9 mouse cellular contexts compared by ENCODE assay signal in the genomic region with DNA sequence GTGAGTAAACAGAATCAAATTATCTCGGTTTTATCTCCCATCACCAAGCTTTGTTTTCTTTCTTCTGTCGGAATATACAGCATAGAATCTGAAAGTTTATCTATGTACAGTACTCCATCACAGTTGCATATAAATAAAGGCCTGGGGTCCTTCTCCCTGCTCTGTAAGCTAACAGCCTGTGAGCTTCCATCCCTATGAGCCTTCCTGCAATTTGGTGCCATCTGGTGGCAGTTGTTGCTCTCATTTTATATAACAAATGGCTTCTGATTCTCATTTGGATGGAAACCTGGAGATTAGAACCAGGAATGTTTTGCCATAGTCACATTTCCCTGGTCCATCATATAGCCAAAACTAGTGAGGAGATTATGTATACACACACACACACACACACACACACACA.
A peak's percentile ranks its signal among the peaks of the same experiment; 100 is the strongest.
DNase-seq lines count a peak whose midpoint lies in the region; ATAC-seq lines count a peak whose summit lies in the region.
"Had no signal": no experiment of that assay in that cellular context is flagged by ENCODE, and none has a peak within 500 bp of the region (broad histone marks: within the 10 kb centered on the region; RNA-seq: fewer than 3 reads in every experiment).

No protein-coding gene starts in this region.

- H3K9me3 ChIP-seq in midbrain, embryonic 11.5 days (ENCODE audit: control insufficient read depth, low read length), result no peaks in the 10 kb centered on the region
- H3K9me3 ChIP-seq in midbrain, embryonic 15.5 days, result no peaks in the 10 kb centered on the region
- no peaks in the 10 kb centered on the region for H3K9me3 ChIP-seq in forebrain, embryonic 13.5 days (replicated peaks)
- H3K9me3 ChIP-seq: heart, embryonic 13.5 days had no signal

- H3K4me1 ChIP-seq in midbrain, embryonic 11.5 days (ENCODE audit: control insufficient read depth, insufficient read depth, low read length), result no peaks in the 10 kb centered on the region
- no peaks in the 10 kb centered on the region for H3K4me1 ChIP-seq in midbrain, embryonic 15.5 days
- no peaks in the 10 kb centered on the region for H3K4me1 ChIP-seq in forebrain, embryonic 13.5 days
- H3K4me1 ChIP-seq: heart, embryonic 13.5 days had no signal

- no peak overlapping the region for H3K4me2 ChIP-seq in midbrain, embryonic 11.5 days
- H3K4me2 ChIP-seq in midbrain, embryonic 15.5 days, result no peak overlapping the region
- H3K4me2 ChIP-seq in forebrain, embryonic 13.5 days, result no peak overlapping the region
- H3K4me2 ChIP-seq: heart, embryonic 13.5 days had no signal

- H3K36me3 ChIP-seq in midbrain, embryonic 11.5 days (ENCODE audit: control insufficient read depth, insufficient read depth, low read length), result no peaks in the 10 kb centered on the region
- H3K36me3 ChIP-seq in midbrain, embryonic 15.5 days (replicated peaks), result no peaks in the 10 kb centered on the region
- no peaks in the 10 kb centered on the region for H3K36me3 ChIP-seq in forebrain, embryonic 13.5 days (ENCODE audit: poor library complexity, severe bottlenecking)
- H3K36me3 ChIP-seq: heart, embryonic 13.5 days had no signal

- no peaks in the 10 kb centered on the region for H3K27me3 ChIP-seq in midbrain, embryonic 11.5 days (ENCODE audit: control insufficient read depth, insufficient read depth, low read length)
- no peaks in the 10 kb centered on the region for H3K27me3 ChIP-seq in midbrain, embryonic 15.5 days (replicated peaks)
- no peaks in the 10 kb centered on the region for H3K27me3 ChIP-seq in forebrain, embryonic 13.5 days
- H3K27me3 ChIP-seq: heart, embryonic 13.5 days had no signal

- DNase-seq in adrenal gland, postnatal 14 days, result peak; percentile 30
- no peak for DNase-seq in adrenal gland, adult 8-10 months
- peak; percentile 93 for DNase-seq in midbrain, embryonic 11.5 days (ENCODE audit: low spot score, missing footprints)
- DNase-seq in layer of hippocampus, postnatal 14 days (ENCODE audit: low spot score in 2 of 2), result peak; percentile 51 to 76
- DNase-seq in retina, postnatal 7 days (ENCODE audit: low read depth, low spot score), result peak; percentile 28
- DNase-seq in T-cell, adult 2 months (ENCODE audit: low spot score), result no peak

- peak; percentile 54; the same call in 1 of the 2 replicates for ATAC-seq in midbrain, embryonic 11.5 days (ENCODE audit: low FRiP score)
- no peak for ATAC-seq in midbrain, embryonic 15.5 days (replicated peaks)
- peak; percentile 78; the same call in 1 of the 2 replicates for ATAC-seq in forebrain, embryonic 13.5 days

- WGBS in midbrain, embryonic 11.5 days, result 34% methylated on average over 2 of the region's 2 CpGs
- WGBS in midbrain, embryonic 15.5 days, result 40% methylated on average over 2 of the region's 2 CpGs
- 35% methylated on average over 2 of the region's 2 CpGs for WGBS in forebrain, embryonic 13.5 days

- H3K9ac ChIP-seq in midbrain, embryonic 11.5 days (ENCODE audit: low read length), result no peak overlapping the region
- H3K9ac ChIP-seq in midbrain, embryonic 15.5 days, result no peak overlapping the region
- no peak overlapping the region for H3K9ac ChIP-seq in forebrain, embryonic 13.5 days
- H3K9ac ChIP-seq: heart, embryonic 13.5 days had no signal

- no peak overlapping the region for H3K4me3 ChIP-seq in midbrain, embryonic 11.5 days (ENCODE audit: low read depth, low read length)
- H3K4me3 ChIP-seq in midbrain, embryonic 15.5 days, result no peak overlapping the region
- no peak overlapping the region for H3K4me3 ChIP-seq in forebrain, embryonic 13.5 days
- H3K4me3 ChIP-seq: heart, embryonic 13.5 days had no signal

- H3K27ac ChIP-seq in midbrain, embryonic 11.5 days (ENCODE audit: low read depth, low read length), result no peak overlapping the region
- H3K27ac ChIP-seq in midbrain, embryonic 15.5 days, result no peak overlapping the region
- no peak overlapping the region for H3K27ac ChIP-seq in forebrain, embryonic 13.5 days
- H3K27ac ChIP-seq: heart, embryonic 13.5 days had no signal

Comparison
In these comparisons a context has a peak if more than half of its experiments do, and no peak if none do; other contexts are left out.
1. DNase-seq: peak in adrenal gland, postnatal 14 days (single experiment), midbrain, embryonic 11.5 days (single experiment), layer of hippocampus, postnatal 14 days (2 of 2) and retina, postnatal 7 days (single experiment); none in adrenal gland, adult 8-10 months (single experiment) and T-cell, adult 2 months (single experiment).